Mouse (Mus musculus) spleen, adult 2 months (tissue): ENCODE measurements around the gene Phc2.

Source experiments
- CTCF ChIP-seq: fragments of 200-500 bp; IDR thresholded peaks from 2 replicates; pipeline ENCODE4 v1.5.1; 2011; ENCODE audit warnings: mild to moderate bottlenecking, inconsistent platforms; ENCODE audit not compliant: insufficient read depth, insufficient read length, insufficient replicate concordance; ENCODE audit errors: extremely low read depth
- POLR2A ChIP-seq: fragments of 200-500 bp; IDR thresholded peaks from 2 replicates; pipeline ENCODE4 v1.6.1; 2011; ENCODE audit warnings: low read depth, low read length, inconsistent platforms

DNA sequence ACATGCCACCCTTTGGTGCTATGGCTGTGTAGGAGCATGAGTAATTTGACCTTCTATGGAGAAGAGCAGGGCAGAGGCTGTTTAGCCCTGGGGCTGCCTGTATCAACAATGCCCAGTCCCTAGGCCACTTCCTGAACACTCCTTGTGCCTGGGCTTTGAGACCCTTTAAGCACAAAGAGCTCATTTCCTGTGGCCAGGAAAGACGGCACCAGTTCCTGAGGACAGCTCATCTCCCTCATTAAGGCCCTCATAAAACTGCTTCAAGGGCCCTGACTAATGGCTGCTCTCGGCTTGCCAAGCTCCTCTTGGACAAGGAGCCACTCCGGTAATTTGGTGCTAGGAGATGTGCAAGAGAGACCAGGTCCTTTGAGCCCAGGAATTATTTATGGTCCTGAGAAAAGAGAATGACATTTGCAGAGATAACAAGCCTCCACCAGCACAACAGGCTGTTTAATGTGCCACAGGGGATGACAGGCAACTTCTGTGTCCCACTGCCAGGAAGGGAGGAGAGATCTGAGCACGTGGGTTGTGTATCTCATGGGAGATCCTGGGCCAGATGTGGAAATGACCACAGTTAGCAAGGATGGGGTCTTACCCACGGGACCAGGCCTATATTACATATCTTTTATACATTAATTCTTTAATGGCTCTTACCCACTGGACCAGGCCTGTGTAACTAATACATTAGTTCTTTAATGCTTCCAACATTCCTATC lies 1.8 kb upstream of the Phc2 start:
- TF ChIP-seq CTCF (no peak), POLR2A (no peak)
